In genomic region chr3:127199112-127199665, GRCm38 (mm10) we compare ENCODE assay signal across 21 mouse cellular contexts.
DNase-seq lines count a peak whose midpoint lies in the region; ATAC-seq lines count a peak whose summit lies in the region.
"Had no signal": no experiment of that assay in that cellular context is flagged by ENCODE, and none has a peak within 500 bp of the region (broad histone marks: within the 10 kb centered on the region; RNA-seq: fewer than 3 reads in every experiment).

No protein-coding gene starts in this region.

- peak; percentile 60 for DNase-seq in cerebellum, adult 9-11 months
- DNase-seq in cerebellum, postnatal 36 days = no peak
- peak; percentile 14 for DNase-seq in gastrocnemius, adult 18-20 months (ENCODE audit: low spot score)
- DNase-seq in gastrocnemius, postnatal 36 days = no peak
- DNase-seq in brain, adult 2 months (ENCODE audit: low read depth, low spot score) = peak; percentile 52
- no peak for DNase-seq in frontal cortex, postnatal 14 days (ENCODE audit: low spot score in 2 of 2)
- DNase-seq in forebrain, embryonic 11.5 days (ENCODE audit: low spot score) = no peak
- DNase-seq: adrenal gland, postnatal 14 days; gastrocnemius, postnatal 25 days; heart, adult 11 months; heart, postnatal 36 days; kidney, adult 18-20 months had no signal

- intact Hi-C loops in gastrocnemius, postnatal 36 days (cut with DNase I) = no loop called here

- H3K9me3 ChIP-seq in neural tube, embryonic 15.5 days (replicated peaks) = no peaks in the 10 kb centered on the region
- no peaks in the 10 kb centered on the region for H3K9me3 ChIP-seq in forebrain, embryonic 11.5 days (ENCODE audit: control insufficient read depth, low read length)
- H3K9me3 ChIP-seq: embryonic facial prominence, embryonic 13.5 days; heart, embryonic 13.5 days; intestine, embryonic 15.5 days; kidney, embryonic 15.5 days had no signal

- no peaks in the 10 kb centered on the region for H3K27me3 ChIP-seq in neural tube, embryonic 15.5 days (replicated peaks)
- no peaks in the 10 kb centered on the region for H3K27me3 ChIP-seq in forebrain, embryonic 11.5 days (ENCODE audit: control insufficient read depth, insufficient read depth, low read length)
- H3K27me3 ChIP-seq: CH12.LX; embryonic facial prominence, embryonic 13.5 days; heart, embryonic 13.5 days; intestine, embryonic 15.5 days; kidney, embryonic 15.5 days; Patski had no signal

- H3K4me3 ChIP-seq in neural tube, embryonic 15.5 days (replicated peaks) = no peak overlapping the region
- no peak overlapping the region for H3K4me3 ChIP-seq in forebrain, embryonic 11.5 days (ENCODE audit: low read depth, low read length)
- H3K4me3 ChIP-seq: embryonic facial prominence, embryonic 13.5 days; heart, embryonic 13.5 days; intestine, embryonic 15.5 days; kidney, embryonic 15.5 days had no signal

- 0 out of 2 replicates have a peak overlapping the region, but pooled peaks have one; percentile 5 for H3K27ac ChIP-seq in neural tube, embryonic 15.5 days (replicated peaks)
- H3K27ac ChIP-seq in forebrain, embryonic 11.5 days (ENCODE audit: low read depth, low read length) = no peak overlapping the region
- H3K27ac ChIP-seq: embryonic facial prominence, embryonic 13.5 days; heart, embryonic 13.5 days; intestine, embryonic 15.5 days; kidney, embryonic 15.5 days had no signal

- no peaks in the 10 kb centered on the region for H3K36me3 ChIP-seq in neural tube, embryonic 15.5 days
- no peaks in the 10 kb centered on the region for H3K36me3 ChIP-seq in forebrain, embryonic 11.5 days (ENCODE audit: control insufficient read depth, insufficient read depth, low read length)
- H3K36me3 ChIP-seq: embryonic facial prominence, embryonic 13.5 days; heart, embryonic 13.5 days; intestine, embryonic 15.5 days; kidney, embryonic 15.5 days had no signal

- no peak overlapping the region for H3K9ac ChIP-seq in neural tube, embryonic 15.5 days (replicated peaks)
- no peak overlapping the region for H3K9ac ChIP-seq in forebrain, embryonic 11.5 days (ENCODE audit: low read length)
- H3K9ac ChIP-seq: embryonic facial prominence, embryonic 13.5 days; heart, embryonic 13.5 days; intestine, embryonic 15.5 days; kidney, embryonic 15.5 days had no signal

- 74% methylated on average over 9 of the region's 9 CpGs for WGBS in neural tube, embryonic 15.5 days
- WGBS in forebrain, embryonic 11.5 days = 92% methylated on average over 9 of the region's 9 CpGs

- peaks cover 3% of the 10 kb centered on the region; the same call in 1 of the 2 replicates for H3K4me1 ChIP-seq in neural tube, embryonic 15.5 days
- H3K4me1 ChIP-seq in forebrain, embryonic 11.5 days (replicated peaks; ENCODE audit: control insufficient read depth, insufficient read depth, low read length) = no peaks in the 10 kb centered on the region
- H3K4me1 ChIP-seq: embryonic facial prominence, embryonic 13.5 days; heart, embryonic 13.5 days; intestine, embryonic 15.5 days; kidney, embryonic 15.5 days had no signal

- H3K4me2 ChIP-seq in neural tube, embryonic 15.5 days = no peak overlapping the region
- H3K4me2 ChIP-seq in forebrain, embryonic 11.5 days (ENCODE audit: low read depth, low read length, severe bottlenecking) = no peak overlapping the region
- H3K4me2 ChIP-seq: embryonic facial prominence, embryonic 13.5 days; heart, embryonic 13.5 days; intestine, embryonic 15.5 days; kidney, embryonic 15.5 days had no signal

- no peak for ATAC-seq in neural tube, embryonic 15.5 days (ENCODE audit: low FRiP score)
- no peak for ATAC-seq in forebrain, embryonic 11.5 days (replicated peaks; ENCODE audit: low FRiP score)
- ATAC-seq: activated CD4-positive, CD25-positive, alpha-beta regulatory T cell, adult 4 months; forebrain, embryonic 14.5 days; intestine, embryonic 15.5 days; Patski had no signal

Comparison
In these comparisons a context has a peak if more than half of its experiments do, and no peak if none do; other contexts are left out.
1. DNase-seq: peak in cerebellum, adult 9-11 months (single experiment), gastrocnemius, adult 18-20 months (single experiment) and brain, adult 2 months (single experiment); none in cerebellum, postnatal 36 days (0 of 2), gastrocnemius, postnatal 36 days (0 of 2), frontal cortex, postnatal 14 days (0 of 2) and forebrain, embryonic 11.5 days (single experiment).